Comparison of ENCODE assay signal across 9 mouse cellular contexts in the genomic region with DNA sequence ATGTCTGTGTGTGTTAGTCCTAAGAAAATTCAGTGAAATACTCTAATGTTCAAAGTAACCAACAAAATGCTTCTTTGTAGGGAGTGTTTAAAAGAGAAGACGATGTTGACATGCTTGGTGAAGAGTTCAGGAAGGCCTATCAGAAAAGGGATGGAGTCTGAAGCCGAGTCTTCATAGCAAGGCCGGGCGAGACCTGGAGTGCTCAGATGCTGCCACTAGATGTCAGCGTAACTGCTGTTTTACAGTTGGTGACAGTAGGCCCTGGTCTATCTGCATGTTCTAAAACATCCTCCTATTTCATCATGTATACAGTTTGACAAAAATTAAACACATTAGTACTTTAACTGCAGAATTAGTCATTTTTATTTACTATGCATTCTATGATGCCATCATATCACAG. TPM values are rescaled to one million over a fixed set of nuclear protein-coding genes. Genes with fewer than 3 reads are reported as not detected.
DNase-seq lines count a peak whose midpoint lies in the region; ATAC-seq lines count a peak whose summit lies in the region.
"Had no signal": no experiment of that assay in that cellular context is flagged by ENCODE, and none has a peak within 500 bp of the region (broad histone marks: within the 10 kb centered on the region; RNA-seq: fewer than 3 reads in every experiment).

No protein-coding gene starts in this region.

- H3K9ac ChIP-seq in hindbrain, embryonic 12.5 days: no peak overlapping the region

- 0 out of 2 replicates have a peak, but pooled peaks have one; percentile 64 for ATAC-seq in hindbrain, embryonic 12.5 days (ENCODE audit: low FRiP score)

- 33% methylated on average over 5 of the region's 5 CpGs for WGBS in forebrain, embryonic 10.5 days
- WGBS in hindbrain, embryonic 12.5 days: 27% methylated on average over 5 of the region's 5 CpGs

- DNase-seq in MEL-GATA-1-ER (ENCODE audit: extremely low read depth, low read depth): peak; percentile 67
- DNase-seq in brain, adult 2 months (ENCODE audit: low read depth, low spot score): peak; percentile 86
- DNase-seq in forebrain, embryonic 10.5 days (ENCODE audit: extremely low spot score, low spot score): peak; percentile 44
- peak; percentile 56 to 73 for DNase-seq in layer of hippocampus, postnatal 14 days (ENCODE audit: low spot score in 2 of 2)
- DNase-seq in lung, postnatal 25 days (ENCODE audit: low spot score): peak; percentile 68
- peak; percentile 70 to 77 for DNase-seq in right cerebral cortex, postnatal 10 days (ENCODE audit: low spot score in 2 of 2)
- no peak for DNase-seq in c-Kit-positive CD71-positive TER-119-positive erythroid progenitor cells, embryonic 14.5 days (ENCODE audit: low spot score)

- H3K36me3 ChIP-seq in forebrain, embryonic 10.5 days (replicated peaks): peaks cover 93% of the 10 kb centered on the region
- peaks cover 31% of the 10 kb centered on the region for H3K36me3 ChIP-seq in hindbrain, embryonic 12.5 days

- H3K4me3 ChIP-seq in forebrain, embryonic 10.5 days: no peak overlapping the region
- H3K4me3 ChIP-seq in hindbrain, embryonic 12.5 days: no peak overlapping the region

- no peaks in the 10 kb centered on the region for H3K9me3 ChIP-seq in forebrain, embryonic 10.5 days
- H3K9me3 ChIP-seq in hindbrain, embryonic 12.5 days (replicated peaks): no peaks in the 10 kb centered on the region

- no peak overlapping the region for H3K27ac ChIP-seq in forebrain, embryonic 10.5 days
- H3K27ac ChIP-seq in hindbrain, embryonic 12.5 days: no peak overlapping the region
- H3K27ac ChIP-seq: macrophage had no signal

- H3K4me2 ChIP-seq in hindbrain, embryonic 12.5 days (replicated peaks): no peak overlapping the region

- no peaks in the 10 kb centered on the region for H3K27me3 ChIP-seq in forebrain, embryonic 10.5 days (ENCODE audit: poor library complexity, severe bottlenecking)
- H3K27me3 ChIP-seq in hindbrain, embryonic 12.5 days: no peaks in the 10 kb centered on the region

- no peaks in the 10 kb centered on the region for H3K4me1 ChIP-seq in forebrain, embryonic 10.5 days
- H3K4me1 ChIP-seq in hindbrain, embryonic 12.5 days: no peaks in the 10 kb centered on the region

RNA-seq across cellular contexts. Expression of a gene that starts 20.4 kb away (rescaled TPM):
- 61.8 and 67.6 TPM in 2 replicates for polyA plus RNA-seq in forebrain, embryonic 10.5 days (2016; fragmentation: Nextera tagmentation; extraction: Ambion mirVana)
- 29.3 and 30.6 TPM in 2 replicates for polyA plus RNA-seq in hindbrain, embryonic 12.5 days (2016; fragmentation: Nextera tagmentation; extraction: Ambion mirVana)
- 1 to 10 TPM; 1.3 to 3.0 TPM for total RNA-seq in layer of hippocampus, postnatal 14 days (2021)

RNA-seq across cellular contexts. Expression of a gene that starts 33.8 kb away (rescaled TPM):
- 75.5 and 89.5 TPM in 2 replicates for polyA plus RNA-seq in forebrain, embryonic 10.5 days (2016; fragmentation: Nextera tagmentation; extraction: Ambion mirVana)
- polyA plus RNA-seq in hindbrain, embryonic 12.5 days (2016; fragmentation: Nextera tagmentation; extraction: Ambion mirVana): 55.1 and 57.8 TPM in 2 replicates
- total RNA-seq in layer of hippocampus, postnatal 14 days (2021): 10 to 100 TPM in 1 of 2 experiments, 1 to 10 TPM in 1; 9.1 to 10.8 TPM
